Mouse (Mus musculus): ENCODE data around the gene Tgfbr2.

GRCm38 (mm10) chr9:116175488-116176115, 442 bp upstream of the Tgfbr2 start:
- TF ChIP-seq CTCF (conservative IDR thresholded peaks at IDR 0.05; ENCODE audit: low read length) (no peak), NANOG (IDR thresholded peaks at IDR 0.05; ENCODE audit: borderline replicate concordance, low read length) (no peak)
